Mouse (Mus musculus) frontal cortex, postnatal 25 days (tissue): ENCODE measurements around the gene Psg22.
"Not testable (repeated sequence)": the region's sequence is repeated elsewhere in the genome, so short reads cannot be mapped to it uniquely, and the experiment has no call there.

Source experiments
- DNase-seq, 2 experiments: peaks; one replicate each; pipeline ENCODE4 v3.0.0; 2022; ENCODE audit warnings: low spot score in 2 of 2

The Psg22 gene

GRCm38 (mm10) chr7:18717790-18718189 is at the start of gene Psg22:
Gene Psg22 (plus strand): TSS chr7:18718090.
- DNase-seq, result no peak

DNA sequence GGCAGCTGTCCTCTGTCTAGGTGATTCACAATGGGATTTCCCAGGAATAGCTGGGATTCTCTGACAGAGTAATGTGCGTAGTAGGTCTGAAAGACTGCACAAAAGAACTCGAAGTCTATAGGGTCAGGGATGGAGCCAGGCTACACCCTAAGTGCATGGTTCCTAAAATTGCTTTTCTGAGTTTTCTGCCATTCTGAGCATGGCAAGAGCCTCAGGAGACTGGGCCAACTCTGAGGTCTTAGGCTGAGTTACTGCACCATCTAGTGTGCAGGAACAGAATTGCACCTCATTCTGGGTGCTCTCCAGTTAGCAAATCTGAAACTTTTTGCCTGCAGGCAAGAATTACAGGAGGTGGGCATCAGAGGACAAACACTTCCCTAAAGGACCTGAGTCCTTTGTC is 38.1 kb upstream of the Psg22 start:
- peak in 1 of 2 experiments; percentile 21 for DNase-seq

- DNase-seq, result no peak
Measured at GRCm38 (mm10) chr7:18685586-18685985, 32.3 kb upstream of the Psg22 start.

DNA sequence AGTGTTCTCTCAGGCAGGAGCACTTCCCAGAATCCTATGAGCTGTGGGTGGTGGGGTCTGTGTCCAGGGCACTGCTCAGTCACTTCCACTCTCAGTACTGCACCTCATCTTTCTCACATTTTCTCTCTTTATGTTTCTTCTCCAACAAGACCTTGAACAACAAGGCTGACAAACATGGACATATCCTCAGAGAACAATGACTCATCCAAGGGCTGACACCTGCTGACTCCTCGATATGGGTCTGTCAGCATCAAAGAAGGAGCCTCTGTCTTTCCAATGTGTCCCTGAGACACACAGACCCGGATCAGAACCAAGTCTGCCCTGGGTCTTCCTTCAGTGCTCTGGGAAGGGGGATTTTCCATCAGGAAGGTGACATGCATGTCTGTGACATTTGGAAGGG is 31.8 kb upstream of the Psg22 start, which contains the start of gene Psg20:
Gene Psg20 (minus strand): TSS at position 101 of the 400 bp plus-strand sequence.
- no peak for DNase-seq

DNA sequence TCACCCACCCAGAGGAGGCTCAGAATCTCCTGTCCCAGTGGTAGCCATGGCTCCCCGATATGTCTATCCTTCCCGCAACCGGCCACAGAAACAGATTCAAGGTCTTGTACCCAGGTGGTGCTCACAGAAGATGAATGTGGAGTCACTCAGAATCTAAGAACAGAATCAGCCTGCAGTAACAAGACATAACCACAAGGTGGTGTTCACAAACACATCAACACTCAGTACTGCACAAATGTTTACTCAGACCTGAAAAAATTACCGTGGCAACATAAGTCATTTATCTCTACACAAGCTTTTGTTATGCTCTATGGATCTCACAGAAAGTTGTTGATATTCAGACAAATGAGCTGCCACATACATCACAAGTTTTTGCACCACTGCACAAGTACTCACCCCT is 7.6 kb upstream of the Psg22 start:
- not testable (repeated sequence) for DNase-seq

DNA sequence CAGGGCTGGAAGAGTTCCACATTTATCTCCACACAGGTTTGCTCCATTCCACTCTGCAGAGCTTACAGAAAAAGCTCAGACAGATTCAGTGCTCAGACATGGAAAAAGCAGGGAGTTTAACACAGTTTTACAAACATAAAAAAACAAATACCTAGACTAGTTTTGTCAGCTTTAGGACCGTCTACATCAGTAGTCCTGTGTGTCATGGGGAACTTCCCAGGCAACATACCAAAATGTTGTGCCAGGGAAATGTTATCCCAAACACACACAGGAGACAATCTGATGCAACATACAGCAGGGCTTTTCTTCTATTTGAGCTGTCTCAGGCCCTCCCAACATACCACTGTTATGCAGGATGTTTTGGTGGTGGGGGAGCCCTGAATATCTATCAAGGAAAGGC is 7.0 kb upstream of the Psg22 start:
- DNase-seq, result no peak

GRCm38 (mm10) chr7:18715546-18715945 is 2.3 kb upstream of the Psg22 start:
- DNase-seq, result no peak

DNA sequence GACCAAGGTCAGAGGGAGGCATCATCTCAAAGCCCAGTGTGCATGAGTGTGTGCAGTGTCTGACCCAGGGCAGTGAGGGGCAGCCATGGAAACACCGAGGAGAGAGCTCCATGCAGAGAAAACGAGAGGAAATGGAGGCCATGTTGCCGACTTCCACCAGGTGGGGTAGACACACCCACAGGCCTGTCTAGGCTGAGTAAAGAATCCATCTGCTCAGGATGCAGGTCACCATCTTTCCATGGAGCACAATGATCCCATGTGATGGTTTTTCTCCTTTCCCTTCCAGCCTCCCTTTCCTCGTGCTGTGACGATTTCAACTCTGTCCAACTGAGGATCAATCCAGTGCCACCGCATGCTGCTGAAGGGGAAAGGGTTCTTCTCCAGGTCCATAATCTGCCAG is 6.1 kb downstream of the Psg22 start:
- DNase-seq, result no peak

GRCm38 (mm10) chr7:18725931-18726330 is 8.0 kb downstream of the Psg22 start:
- DNase-seq, result not testable (repeated sequence)

DNA sequence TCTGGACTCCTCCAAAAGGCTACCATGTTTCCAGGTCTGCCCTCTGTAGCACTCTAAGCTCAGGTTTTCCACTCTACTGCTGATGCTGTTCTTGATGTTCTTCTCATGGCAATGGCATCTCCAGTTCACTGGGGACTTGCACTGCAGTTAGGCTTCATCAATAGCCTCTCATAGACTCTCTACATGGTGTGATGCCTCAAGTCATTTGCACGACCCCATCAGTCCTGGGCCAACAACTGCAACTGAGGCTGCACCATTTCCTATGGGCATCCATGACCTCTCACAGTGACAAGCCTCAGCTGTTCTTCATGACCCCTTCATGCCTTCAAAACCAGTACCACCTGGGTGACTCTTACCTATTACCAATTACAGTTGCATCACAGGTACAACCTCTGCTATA is 10.5 kb downstream of the Psg22 start:
- DNase-seq, result no peak

DNA sequence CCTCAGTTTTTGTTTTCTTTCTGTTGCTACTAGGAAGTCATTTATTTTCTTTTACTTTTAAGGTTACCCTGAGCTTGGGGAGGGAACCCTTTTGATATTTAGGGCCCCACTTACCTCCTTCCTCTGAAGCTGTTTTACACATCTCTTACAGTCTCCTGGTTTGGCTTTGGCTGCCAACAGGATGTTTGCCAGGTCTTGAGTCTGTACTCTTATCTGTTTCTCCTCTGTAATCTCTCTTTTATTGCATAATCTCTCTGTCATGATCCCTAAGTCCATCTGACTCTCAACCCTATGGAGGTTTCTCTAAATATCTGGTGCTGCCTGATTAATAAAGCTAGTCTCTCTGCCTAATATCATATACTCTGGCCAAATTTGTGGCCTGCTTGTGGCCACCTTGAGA is 15.2 kb downstream of the Psg22 start:
- no peak for DNase-seq

- DNase-seq, result no peak
Measured at GRCm38 (mm10) chr7:18734451-18734850, 16.6 kb downstream of the Psg22 start.

GRCm38 (mm10) chr7:18746189-18746860 is 28.4 kb downstream of the Psg22 start:
- no peak for DNase-seq

DNA sequence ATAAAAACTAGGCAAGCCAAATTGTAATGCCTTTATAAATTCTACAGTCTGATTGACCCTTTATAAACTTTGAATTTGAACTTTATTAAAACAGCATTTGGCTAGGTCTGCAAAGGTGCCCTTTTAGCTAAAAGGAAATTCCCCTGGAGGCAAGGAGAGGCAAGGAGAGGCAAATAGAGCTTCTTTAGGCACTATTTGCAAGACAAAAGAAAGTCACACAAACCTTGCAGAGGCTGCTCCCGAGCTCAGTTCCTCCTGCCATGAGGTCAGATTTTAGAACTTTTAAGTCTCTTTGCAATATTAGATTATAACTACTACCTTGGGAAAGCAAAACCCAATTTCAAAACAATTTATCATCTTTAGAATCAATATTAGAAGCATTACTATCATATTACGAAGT is 29.5 kb downstream of the Psg22 start:
- DNase-seq, result not testable (repeated sequence)

DNA sequence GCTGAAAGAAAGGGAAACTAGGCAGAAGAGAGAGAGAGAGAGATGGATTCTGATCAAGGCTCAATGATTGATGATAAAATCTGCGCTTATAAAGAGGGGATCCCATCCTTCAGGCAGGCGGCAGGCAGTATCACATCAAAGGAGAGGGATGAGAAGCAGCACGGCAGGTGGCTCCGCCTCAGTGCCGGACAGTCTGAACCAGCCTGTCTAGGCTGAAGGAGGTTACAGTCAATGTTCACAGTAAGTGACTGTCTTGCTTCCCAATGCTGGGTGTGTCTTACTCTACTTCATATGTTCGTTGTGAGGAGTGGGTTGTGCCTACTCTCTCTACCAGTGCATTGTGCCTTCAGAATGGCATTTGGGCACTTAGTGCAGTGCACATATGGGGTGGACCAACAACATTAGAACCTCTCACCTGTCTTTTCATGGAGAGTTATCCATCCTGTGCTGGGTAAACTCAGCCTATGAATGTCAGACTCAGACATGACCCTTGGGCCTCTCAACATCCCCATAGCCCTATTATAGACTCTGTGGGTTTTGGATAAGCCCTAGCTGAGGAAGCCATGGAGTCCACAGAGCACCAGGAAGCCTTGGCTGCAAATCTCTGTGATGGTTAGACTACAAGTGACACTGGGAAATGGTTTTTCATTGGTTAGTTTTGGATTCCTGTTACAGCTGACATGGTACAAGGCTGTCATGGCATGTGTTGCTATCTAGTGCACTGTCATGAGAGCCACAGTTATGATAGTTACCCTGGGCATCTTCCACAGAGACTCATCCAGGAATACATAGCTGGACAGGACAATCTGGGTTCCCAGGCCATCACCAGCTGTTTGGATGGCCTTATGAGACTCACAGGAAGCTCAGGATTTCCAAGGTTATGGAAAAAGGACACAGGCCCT is 31.4 kb downstream of the Psg22 start:
- DNase-seq, result no peak

DNA sequence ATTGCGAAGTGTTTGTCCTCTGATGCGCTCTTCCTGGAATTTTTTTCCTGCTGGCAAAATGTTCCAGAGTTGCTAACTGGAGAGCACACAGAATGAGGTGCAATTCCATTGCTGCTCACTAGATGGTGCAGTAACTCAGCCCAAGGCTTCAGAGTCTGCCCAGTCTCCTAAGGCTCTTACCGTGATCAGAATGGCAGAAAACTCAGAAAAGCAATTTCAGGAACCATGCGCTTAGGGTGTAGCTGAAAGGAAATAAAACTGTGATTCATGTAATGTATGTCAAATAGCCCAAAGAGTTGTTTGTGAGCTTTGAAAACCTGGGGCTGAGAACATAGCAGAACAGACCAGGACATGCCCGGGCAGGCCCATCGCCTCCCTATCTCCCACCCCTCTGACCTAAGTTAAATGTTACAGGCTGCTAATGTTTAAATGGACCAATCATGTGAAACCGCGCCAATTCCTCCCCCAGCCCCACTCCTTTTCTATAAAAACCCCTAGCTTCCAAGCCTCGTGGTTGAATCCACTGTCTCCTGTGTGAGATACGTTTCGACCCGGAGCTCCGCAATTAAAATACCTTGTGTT is 32.1 kb downstream of the Psg22 start:
- peak; percentile 32 to 56 for DNase-seq

DNA sequence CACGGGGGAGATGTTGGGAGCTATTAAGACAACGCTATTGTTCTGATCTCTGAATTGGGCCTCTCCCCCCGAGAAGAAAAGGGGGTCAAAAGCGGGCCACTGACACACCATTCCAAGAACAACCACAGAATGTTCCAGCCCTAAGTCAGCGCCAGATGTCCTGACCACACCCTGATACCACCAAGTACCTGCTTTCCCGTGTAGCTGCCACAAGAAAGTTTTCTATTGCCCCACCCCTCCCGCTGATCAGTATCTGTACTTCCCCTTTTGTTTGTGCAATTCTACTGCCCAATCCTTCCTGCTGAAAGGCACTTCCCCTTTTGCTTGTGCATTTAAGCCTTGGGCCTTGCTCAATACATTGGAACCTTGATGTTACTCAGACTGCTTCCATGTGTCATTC is 42.3 kb downstream of the Psg22 start:
- DNase-seq, result not testable (repeated sequence)

GRCm38 (mm10) chr7:18762885-18763284 is 45.0 kb downstream of the Psg22 start:
- DNase-seq, result not testable (repeated sequence)
